Mouse (Mus musculus): ENCODE measurements around the gene Tpk1.

The Tpk1 gene

GRCm38 (mm10) chr6:43445856-43446255 lies 220.2 kb downstream of the Tpk1 start:
- in situ Hi-C loops (cut with MboI, MseI): no loop called here

GRCm38 (mm10) chr6:43442191-43442590 lies 223.9 kb downstream of the Tpk1 start:
- in situ Hi-C loops (cut with MboI, MseI): no loop called here

GRCm38 (mm10) chr6:43435987-43436541 lies 230.0 kb downstream of the Tpk1 start:
- in situ Hi-C loops (cut with MboI, MseI): no loop called here

- in situ Hi-C loops (cut with MboI, MseI): no loop called here
These were observed 231.7 kb downstream of the Tpk1 start for GRCm38 (mm10) chr6:43434365-43434764.

- in situ Hi-C loops (cut with MboI, MseI): loop anchor here (5.0 kb wide), 1 partner anchor 48 kb away; no protein-coding TSS in a partner anchor
These were observed 241.1 kb downstream of the Tpk1 start for GRCm38 (mm10) chr6:43424978-43425377.

- in situ Hi-C loops (cut with MboI, MseI): loop anchor here (5.0 kb wide), 1 partner anchor 43 kb away; no protein-coding TSS in a partner anchor
These were observed 245.6 kb downstream of the Tpk1 start for GRCm38 (mm10) chr6:43420358-43420979.

- in situ Hi-C loops (cut with MboI, MseI): loop anchor here (10.0 kb wide), 1 partner anchor 276 kb away; no protein-coding TSS in a partner anchor
These were observed 257.1 kb downstream of the Tpk1 start for GRCm38 (mm10) chr6:43408949-43409348.

- in situ Hi-C loops (cut with MboI, MseI): loop anchor here (10.0 kb wide), 1 partner anchor 282 kb away; no protein-coding TSS in a partner anchor
These were observed 263.0 kb downstream of the Tpk1 start for GRCm38 (mm10) chr6:43403076-43403475.

GRCm38 (mm10) chr6:43402219-43402997 lies 263.7 kb downstream of the Tpk1 start:
- in situ Hi-C loops (cut with MboI, MseI): loop anchor here (10.0 kb wide), 1 partner anchor 282 kb away; no protein-coding TSS in a partner anchor

- in situ Hi-C loops (cut with MboI, MseI): no loop called here
These were observed 269.7 kb downstream of the Tpk1 start for GRCm38 (mm10) chr6:43396426-43396825.

GRCm38 (mm10) chr6:43395538-43395937 lies 270.5 kb downstream of the Tpk1 start:
- in situ Hi-C loops (cut with MboI, MseI): no loop called here

- in situ Hi-C loops (cut with MboI, MseI): no loop called here
These were observed 274.7 kb downstream of the Tpk1 start for GRCm38 (mm10) chr6:43391358-43391757.

GRCm38 (mm10) chr6:43387273-43387672 lies 278.8 kb downstream of the Tpk1 start:
- in situ Hi-C loops (cut with MboI, MseI): loop anchor here (10.0 kb wide), 1 partner anchor 278 kb away; the partner anchor contains the start of gene Tpk1

- in situ Hi-C loops (cut with MboI, MseI): loop anchor here (10.0 kb wide), 1 partner anchor 280 kb away; the partner anchor contains the start of gene Tpk1
These were observed 281.2 kb downstream of the Tpk1 start for GRCm38 (mm10) chr6:43384841-43385240.

- in situ Hi-C loops (cut with MboI, MseI): loop anchor here (10.0 kb wide), 1 partner anchor 280 kb away; the partner anchor contains the start of gene Tpk1
These were observed 281.8 kb downstream of the Tpk1 start for GRCm38 (mm10) chr6:43384304-43384703.

- in situ Hi-C loops (cut with MboI, MseI): loop anchor here (10.0 kb wide), 1 partner anchor 282 kb away; the partner anchor contains the start of gene Tpk1
These were observed 283.3 kb downstream of the Tpk1 start for GRCm38 (mm10) chr6:43382750-43383149.

GRCm38 (mm10) chr6:43382284-43382683 lies 283.8 kb downstream of the Tpk1 start:
- in situ Hi-C loops (cut with MboI, MseI): loop anchor here (10.0 kb wide), 1 partner anchor 283 kb away; the partner anchor contains the start of gene Tpk1

- in situ Hi-C loops (cut with MboI, MseI): no loop called here
These were observed 292.9 kb downstream of the Tpk1 start for GRCm38 (mm10) chr6:43373206-43373605.

GRCm38 (mm10) chr6:43367434-43367945 lies 298.6 kb downstream of the Tpk1 start:
- in situ Hi-C loops (cut with MboI, MseI): loop anchor here (10.0 kb wide), 1 partner anchor 743 kb away; no protein-coding TSS in a partner anchor

GRCm38 (mm10) chr6:43366952-43367351 lies 299.1 kb downstream of the Tpk1 start:
- in situ Hi-C loops (cut with MboI, MseI): loop anchor here (10.0 kb wide), 1 partner anchor 742 kb away; no protein-coding TSS in a partner anchor

- in situ Hi-C loops (cut with MboI, MseI): loop anchor here (10.0 kb wide), 1 partner anchor 739 kb away; no protein-coding TSS in a partner anchor
These were observed 302.2 kb downstream of the Tpk1 start for GRCm38 (mm10) chr6:43363917-43364316.

Data from T-helper 1 cell (primary cell).